Mouse (Mus musculus): ENCODE measurements around the gene Tbxa2r. TPM values are rescaled to one million over a fixed set of nuclear protein-coding genes. Genes with fewer than 3 reads are reported as not detected.

The Tbxa2r gene
- polyA plus RNA-seq, 2 experiments, result 1.9 to 2.4 TPM

DNA sequence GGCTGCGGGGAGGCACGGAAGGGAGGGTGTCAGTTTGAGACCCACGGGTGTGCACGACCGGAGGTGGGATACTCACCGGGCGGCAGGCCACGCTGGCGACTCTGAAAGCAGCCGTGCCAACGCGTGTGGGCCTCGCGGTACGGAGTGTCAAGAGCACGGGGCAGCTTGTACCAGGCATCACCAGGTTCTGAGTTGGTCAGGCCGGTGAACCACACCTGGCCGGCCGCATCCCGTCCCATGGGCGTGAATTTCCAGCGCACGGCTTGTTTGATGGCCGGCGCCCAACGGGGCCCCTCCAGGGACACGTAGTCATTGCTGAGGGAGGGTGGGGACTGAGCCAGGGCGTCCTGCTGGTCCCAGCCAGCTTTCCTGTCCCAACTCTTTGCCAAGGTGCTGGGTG lies 36.1 kb downstream of the Tbxa2r start:
- H3K4me2 ChIP-seq (ENCODE audit: low read depth), result peak overlapping the region; percentile 82; the same call in 1 of the 2 replicates
- H3K27ac ChIP-seq, result peak overlapping the region; percentile 45
- no peak for DNase-seq (ENCODE audit: low read depth in 3 of 3, low spot score in 3 of 3)
- no peaks in the 10 kb centered on the region for H3K27me3 ChIP-seq (ENCODE audit: control insufficient read depth, insufficient read depth, low read length)
- H3K4me3 ChIP-seq (ENCODE audit: insufficient read depth in 1 of 2, low read depth in 2 of 2, low read length in 2 of 2), result no peak overlapping the region
- TF ChIP-seq EP300 (IDR thresholded peaks at IDR 0.05; ENCODE audit: low read depth) (no peak), CTCF (IDR thresholded peaks at IDR 0.05; ENCODE audit: low read depth) (no peak)
- H3K36me3 ChIP-seq (replicated peaks; ENCODE audit: control insufficient read depth, insufficient read depth, low read depth), result peaks cover 60% of the 10 kb centered on the region
- no peak overlapping the region for H3K9ac ChIP-seq (replicated peaks)
- WGBS (ENCODE audit: insufficient replicate concordance), result 50% methylated on average over 28 of the region's 28 CpGs
- H3K9me3 ChIP-seq (ENCODE audit: control insufficient read depth, low read length), result no peaks in the 10 kb centered on the region
- ATAC-seq (ENCODE audit: insufficient read depth), result no peak
- peaks cover 46 to 49% of the 10 kb centered on the region in 2 experiments for H3K4me1 ChIP-seq (replicated peaks; ENCODE audit: control insufficient read depth in 2 of 2, insufficient read depth in 2 of 2, low read length in 1 of 2)

DNA sequence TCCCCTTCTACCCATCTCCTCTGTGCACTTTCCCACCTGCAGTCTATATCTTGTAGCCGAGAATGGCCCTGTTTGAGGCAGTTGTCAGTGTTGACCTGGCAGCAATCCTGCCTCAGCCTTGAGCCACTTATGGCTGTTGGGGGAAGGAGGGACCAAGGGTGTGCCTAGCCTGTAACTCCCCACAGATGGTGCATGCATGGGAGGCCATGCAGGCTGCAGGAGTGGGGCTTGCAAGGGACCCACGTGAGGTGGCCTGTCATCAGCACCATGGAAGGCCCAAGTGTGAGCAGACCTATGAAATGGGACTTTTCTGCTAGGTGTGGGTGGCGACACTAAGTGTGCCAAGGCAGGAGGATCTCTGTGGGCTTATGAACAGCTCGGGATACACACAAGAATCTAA lies 36.5 kb downstream of the Tbxa2r start:
- peaks cover 43 to 49% of the 10 kb centered on the region in 2 experiments for H3K4me1 ChIP-seq (replicated peaks; ENCODE audit: control insufficient read depth in 2 of 2, insufficient read depth in 2 of 2, low read length in 1 of 2)
- H3K9me3 ChIP-seq (ENCODE audit: control insufficient read depth, low read length), result no peaks in the 10 kb centered on the region
- H3K4me2 ChIP-seq (ENCODE audit: low read depth), result no peak overlapping the region
- WGBS (ENCODE audit: insufficient replicate concordance), result 48% methylated on average over 4 of the region's 4 CpGs
- no peaks in the 10 kb centered on the region for H3K27me3 ChIP-seq (ENCODE audit: control insufficient read depth, insufficient read depth, low read length)
- H3K27ac ChIP-seq, result peak overlapping the region; percentile 45
- ATAC-seq (ENCODE audit: insufficient read depth) (no peak), DNase-seq (ENCODE audit: low read depth in 3 of 3, low spot score in 3 of 3) (no peak)
- H3K9ac ChIP-seq (replicated peaks), result no peak overlapping the region
- no peak overlapping the region for H3K4me3 ChIP-seq (ENCODE audit: insufficient read depth in 1 of 2, low read depth in 2 of 2, low read length in 2 of 2)
- TF ChIP-seq EP300 (IDR thresholded peaks at IDR 0.05; ENCODE audit: low read depth) (no peak), CTCF (IDR thresholded peaks at IDR 0.05; ENCODE audit: low read depth) (no peak)
- H3K36me3 ChIP-seq (replicated peaks; ENCODE audit: control insufficient read depth, insufficient read depth, low read depth), result peaks cover 64% of the 10 kb centered on the region

DNA sequence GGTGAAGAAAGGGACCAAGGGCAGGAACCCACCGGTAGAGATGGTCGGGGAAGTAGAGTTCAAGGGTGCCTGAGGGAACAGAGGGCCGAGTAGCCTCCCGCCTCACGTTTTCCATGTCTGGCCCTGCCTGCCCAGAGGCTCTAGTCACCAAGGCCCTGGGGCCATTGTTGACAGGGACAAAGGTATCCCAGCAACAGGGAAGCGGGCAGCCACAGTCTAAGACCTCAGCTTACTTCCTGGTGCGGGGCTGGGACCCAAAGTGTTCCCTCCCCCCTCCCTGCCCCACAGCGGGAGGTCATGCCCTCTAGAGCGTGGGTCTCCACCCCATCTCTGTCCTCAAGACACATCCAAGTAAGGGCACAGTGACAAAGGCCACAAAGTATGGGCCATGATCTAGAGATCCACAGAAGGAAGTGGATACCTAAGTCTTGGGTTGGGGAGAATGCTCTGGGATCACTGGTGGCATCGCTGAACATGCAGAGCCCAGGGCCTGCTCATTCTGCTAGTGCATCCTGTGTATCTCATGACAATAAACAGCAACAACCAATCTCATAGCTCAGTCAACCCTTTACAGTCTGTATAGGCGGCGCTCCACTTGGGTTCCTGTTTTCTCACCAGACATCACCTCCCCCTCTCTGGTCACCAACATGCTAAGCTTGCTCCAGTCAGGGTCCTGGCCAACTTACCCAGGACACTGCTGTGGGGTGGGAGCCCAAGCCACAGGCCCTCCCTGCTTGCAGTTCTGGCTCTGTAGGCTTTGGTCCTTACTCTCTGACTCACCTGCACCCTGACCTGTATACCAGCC lies 37.3 kb downstream of the Tbxa2r start, which contains the start of gene 4930404N11Rik:
TSS of gene 4930404N11Rik (minus strand) at position 145 of the 805 bp plus-strand sequence.
- Histone ChIP-seq H3K9me3 (ENCODE audit: control insufficient read depth, low read length) (no peaks in the 10 kb centered on the region), H3K27me3 (ENCODE audit: control insufficient read depth, insufficient read depth, low read length) (no peaks in the 10 kb centered on the region), H3K27ac (peak within 1 kb of the TSS; percentile 45), H3K9ac (replicated peaks) (no peak within 1 kb of the TSS), H3K4me1 (replicated peaks; ENCODE audit: control insufficient read depth in 2 of 2, insufficient read depth in 2 of 2, low read length in 1 of 2) (peaks cover 35 to 46% of the 10 kb centered on the region in 2 experiments), H3K36me3 (replicated peaks; ENCODE audit: control insufficient read depth, insufficient read depth, low read depth) (peaks cover 70% of the 10 kb centered on the region), H3K4me2 (ENCODE audit: low read depth) (peak within 1 kb of the TSS; percentile 82; the same call in 1 of the 2 replicates), H3K4me3 (ENCODE audit: insufficient read depth in 1 of 2, low read depth in 2 of 2, low read length in 2 of 2) (no peak within 1 kb of the TSS)
- WGBS (ENCODE audit: insufficient replicate concordance), result 28% methylated on average over 12 of the region's 12 CpGs
- peak; percentile 2; the same call in 1 of the 2 replicates for TF ChIP-seq CTCF (IDR thresholded peaks at IDR 0.05; ENCODE audit: low read depth)
- TF ChIP-seq EP300 (IDR thresholded peaks at IDR 0.05; ENCODE audit: low read depth), result no peak; the same call in 1 of the 2 replicates
- ATAC-seq (ENCODE audit: insufficient read depth), result no peak; the same call in 1 of the 2 replicates
- no peak for DNase-seq (ENCODE audit: low read depth in 3 of 3, low spot score in 3 of 3)

DNA sequence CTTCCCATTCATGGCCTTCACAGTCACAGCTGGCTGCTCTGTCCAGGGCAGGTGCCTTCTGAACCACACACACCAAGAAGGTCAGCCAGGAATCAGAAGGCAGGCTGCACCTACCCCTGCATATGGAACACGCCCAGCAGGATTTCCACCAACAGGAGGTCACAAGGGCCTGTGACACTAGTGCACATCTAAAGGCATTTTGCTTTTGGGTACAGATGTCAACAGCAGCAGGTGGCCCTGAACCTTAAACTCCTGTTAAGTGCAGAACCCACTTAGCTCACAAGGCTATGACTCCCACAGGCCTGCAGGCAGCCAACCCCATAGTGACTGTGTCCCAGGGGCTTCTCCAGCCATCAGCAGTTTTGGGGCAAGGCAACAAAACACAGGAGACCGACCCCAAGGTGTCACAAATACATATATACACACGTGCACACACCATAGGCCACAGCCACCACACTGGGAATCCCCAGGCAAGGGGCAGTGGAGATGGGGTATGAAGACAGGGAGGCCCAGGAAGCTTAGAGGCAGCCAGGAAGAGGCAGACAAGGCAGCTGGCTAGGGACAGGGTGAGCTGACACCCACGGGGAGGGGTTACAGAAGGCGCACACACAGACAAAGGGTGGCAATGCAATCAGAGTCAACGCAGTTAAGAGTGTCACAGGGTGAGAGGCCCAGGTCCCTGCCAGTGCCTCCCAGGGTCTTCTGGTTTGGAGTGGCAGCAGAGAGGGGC lies 38.1 kb downstream of the Tbxa2r start:
- DNase-seq (ENCODE audit: low read depth in 3 of 3, low spot score in 3 of 3) (no peak), ATAC-seq (ENCODE audit: insufficient read depth) (no peak)
- WGBS (ENCODE audit: insufficient replicate concordance), result 67% methylated on average over 6 of the region's 6 CpGs
- no peak overlapping the region for H3K4me2 ChIP-seq (ENCODE audit: low read depth)
- H3K27me3 ChIP-seq (ENCODE audit: control insufficient read depth, insufficient read depth, low read length), result no peaks in the 10 kb centered on the region
- peaks cover 72% of the 10 kb centered on the region for H3K36me3 ChIP-seq (replicated peaks; ENCODE audit: control insufficient read depth, insufficient read depth, low read depth)
- H3K4me3 ChIP-seq (ENCODE audit: insufficient read depth in 1 of 2, low read depth in 2 of 2, low read length in 2 of 2), result no peak overlapping the region
- TF ChIP-seq EP300 (IDR thresholded peaks at IDR 0.05; ENCODE audit: low read depth) (peak; percentile 21; the same call in 1 of the 2 replicates), CTCF (IDR thresholded peaks at IDR 0.05; ENCODE audit: low read depth) (no peak)
- peak overlapping the region; percentile 34 for H3K27ac ChIP-seq
- peaks cover 28 to 38% of the 10 kb centered on the region in 2 experiments for H3K4me1 ChIP-seq (replicated peaks; ENCODE audit: control insufficient read depth in 2 of 2, insufficient read depth in 2 of 2, low read length in 1 of 2)
- H3K9ac ChIP-seq (replicated peaks), result no peak overlapping the region
- H3K9me3 ChIP-seq (ENCODE audit: control insufficient read depth, low read length), result no peaks in the 10 kb centered on the region

DNA sequence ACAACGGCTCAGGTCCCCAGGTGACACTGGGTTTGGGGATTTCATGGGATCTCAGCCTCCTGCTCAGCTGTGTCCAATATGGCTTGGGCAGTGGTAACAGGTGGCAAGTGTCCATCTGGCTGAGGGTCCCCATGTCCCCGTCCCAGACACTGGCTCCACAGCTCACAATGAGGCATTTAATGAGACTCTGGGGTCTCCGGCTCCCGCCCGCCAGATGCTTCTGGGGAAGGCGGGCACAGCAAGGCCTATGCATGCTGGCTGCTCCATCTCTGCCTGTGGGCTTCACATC lies 38.6 kb downstream of the Tbxa2r start:
- peaks cover 23 to 33% of the 10 kb centered on the region in 2 experiments for H3K4me1 ChIP-seq (replicated peaks; ENCODE audit: control insufficient read depth in 2 of 2, insufficient read depth in 2 of 2, low read length in 1 of 2)
- no peak overlapping the region for H3K4me3 ChIP-seq (ENCODE audit: insufficient read depth in 1 of 2, low read depth in 2 of 2, low read length in 2 of 2)
- no peak overlapping the region for H3K9ac ChIP-seq (replicated peaks)
- H3K4me2 ChIP-seq (ENCODE audit: low read depth), result no peak overlapping the region
- 95% methylated on average over 6 of the region's 6 CpGs for WGBS (ENCODE audit: insufficient replicate concordance)
- no peak for TF ChIP-seq CTCF (IDR thresholded peaks at IDR 0.05; ENCODE audit: low read depth)
- TF ChIP-seq EP300 (IDR thresholded peaks at IDR 0.05; ENCODE audit: low read depth), result no peak
- no peaks in the 10 kb centered on the region for H3K27me3 ChIP-seq (ENCODE audit: control insufficient read depth, insufficient read depth, low read length)
- no peak overlapping the region for H3K27ac ChIP-seq
- no peak for DNase-seq (ENCODE audit: low read depth in 3 of 3, low spot score in 3 of 3)
- no peaks in the 10 kb centered on the region for H3K9me3 ChIP-seq (ENCODE audit: control insufficient read depth, low read length)
- H3K36me3 ChIP-seq (replicated peaks; ENCODE audit: control insufficient read depth, insufficient read depth, low read depth), result peaks cover 72% of the 10 kb centered on the region
- ATAC-seq (ENCODE audit: insufficient read depth), result no peak
